Mouse (Mus musculus): ENCODE measurements around the gene Slc22a17.

GRCm38 (mm10) chr14:54930431-54930830 lies 17.5 kb upstream of the Slc22a17 start:
- TF ChIP-seq FLI1 (IDR thresholded peaks at IDR 0.05; ENCODE audit: low read length) (no peak), GATA1 (IDR thresholded peaks at IDR 0.05; ENCODE audit: borderline replicate concordance, low read length) (no peak)
